Mouse (Mus musculus): ENCODE results near the gene Rps27l. TPM values are rescaled to one million over a fixed set of nuclear protein-coding genes. Genes with fewer than 3 reads are reported as not detected.

Gene Rps27l
- total RNA-seq, 4 experiments from 2014 or later = 151 to 173 (median 164) TPM

DNA sequence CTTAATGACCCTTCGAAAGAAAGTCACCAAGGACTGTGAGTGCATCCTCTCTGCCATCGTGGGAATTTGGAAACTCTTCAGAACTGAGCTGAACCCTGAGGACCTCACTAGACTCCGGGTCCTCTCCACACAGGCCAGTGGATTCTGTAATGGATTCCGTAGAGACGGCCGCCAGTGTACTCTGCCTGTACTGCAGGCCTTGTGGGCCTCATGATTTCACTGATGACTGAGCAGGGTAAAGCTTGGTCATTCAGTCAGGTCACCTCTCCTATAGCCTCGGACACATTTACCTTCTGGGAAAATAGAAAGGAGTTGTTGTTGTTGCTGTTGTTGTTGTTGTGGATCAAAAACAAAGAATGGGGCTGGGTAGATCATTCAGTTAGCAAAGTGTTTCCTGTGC is 36.2 kb downstream of the Rps27l start:
- DNase-seq (ENCODE audit: low spot score) = no peak

- DNase-seq (ENCODE audit: low spot score) = no peak
Measured at GRCm38 (mm10) chr9:66985377-66985776, 39.5 kb downstream of the Rps27l start.

DNA sequence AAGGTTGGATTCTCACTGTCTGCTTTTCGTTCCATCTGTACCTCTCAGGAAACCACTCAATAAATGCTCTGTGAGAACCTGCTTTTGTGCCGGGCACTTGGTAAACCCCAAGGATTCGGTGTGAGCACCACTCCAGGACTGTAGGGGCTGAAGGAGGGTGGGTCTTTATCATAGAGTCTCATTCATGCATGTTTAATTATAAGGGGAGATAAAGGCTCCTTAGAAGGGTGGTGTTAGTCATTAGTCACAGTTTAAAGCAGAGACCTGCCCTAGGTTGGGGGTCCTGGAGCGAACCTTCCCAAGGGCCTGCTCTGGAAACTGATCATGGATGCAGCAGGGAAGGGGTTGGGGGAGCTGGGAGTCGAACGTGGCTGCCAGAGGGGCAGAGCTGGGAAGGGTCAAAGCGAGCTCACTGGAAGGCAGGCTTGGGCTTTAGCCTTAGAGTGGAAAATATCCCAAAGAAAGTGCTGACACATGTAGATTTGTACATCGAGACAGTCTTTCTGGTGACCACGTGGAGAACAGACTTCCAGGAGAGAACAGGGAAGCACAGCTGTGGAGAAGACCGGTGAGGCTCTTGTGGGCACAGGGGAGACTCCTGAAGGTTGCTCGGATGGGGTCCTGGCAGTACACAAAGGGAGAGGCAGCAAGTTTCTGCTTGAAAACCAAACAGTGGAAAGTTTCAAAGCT is 42.5 kb downstream of the Rps27l start:
- DNase-seq (ENCODE audit: low spot score) = no peak

DNA sequence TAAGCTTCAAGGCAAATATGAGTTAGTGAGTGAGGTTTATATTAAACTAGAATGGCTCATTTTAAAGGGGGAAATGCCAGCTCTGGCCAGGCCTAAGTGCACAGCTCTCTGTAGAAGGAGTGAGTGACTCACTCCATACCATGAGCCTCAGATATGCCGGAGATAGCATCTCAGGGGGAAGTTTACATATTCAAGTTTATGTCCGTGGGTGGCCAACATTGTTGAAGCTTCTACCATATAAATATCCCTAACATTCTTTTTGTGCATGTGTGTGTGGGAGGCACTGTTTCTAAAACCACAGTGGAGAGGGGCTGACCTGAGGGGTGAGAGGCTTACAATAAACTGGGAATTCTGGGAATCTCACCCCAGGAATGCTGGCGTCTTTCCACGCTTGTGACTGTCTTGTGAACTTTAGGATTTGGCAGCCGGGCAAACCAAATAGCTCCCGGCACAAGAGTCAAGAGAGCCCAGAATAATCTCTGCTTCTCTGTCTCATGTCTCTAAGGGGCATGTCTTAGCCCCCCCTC is 43.1 kb downstream of the Rps27l start:
- DNase-seq (ENCODE audit: low spot score) = peak; percentile 31

GRCm38 (mm10) chr9:66989581-66989980 is 43.7 kb downstream of the Rps27l start:
- no peak for DNase-seq (ENCODE audit: low spot score)

GRCm38 (mm10) chr9:66990046-66990445 is 44.2 kb downstream of the Rps27l start:
- no peak for DNase-seq (ENCODE audit: low spot score)

DNA sequence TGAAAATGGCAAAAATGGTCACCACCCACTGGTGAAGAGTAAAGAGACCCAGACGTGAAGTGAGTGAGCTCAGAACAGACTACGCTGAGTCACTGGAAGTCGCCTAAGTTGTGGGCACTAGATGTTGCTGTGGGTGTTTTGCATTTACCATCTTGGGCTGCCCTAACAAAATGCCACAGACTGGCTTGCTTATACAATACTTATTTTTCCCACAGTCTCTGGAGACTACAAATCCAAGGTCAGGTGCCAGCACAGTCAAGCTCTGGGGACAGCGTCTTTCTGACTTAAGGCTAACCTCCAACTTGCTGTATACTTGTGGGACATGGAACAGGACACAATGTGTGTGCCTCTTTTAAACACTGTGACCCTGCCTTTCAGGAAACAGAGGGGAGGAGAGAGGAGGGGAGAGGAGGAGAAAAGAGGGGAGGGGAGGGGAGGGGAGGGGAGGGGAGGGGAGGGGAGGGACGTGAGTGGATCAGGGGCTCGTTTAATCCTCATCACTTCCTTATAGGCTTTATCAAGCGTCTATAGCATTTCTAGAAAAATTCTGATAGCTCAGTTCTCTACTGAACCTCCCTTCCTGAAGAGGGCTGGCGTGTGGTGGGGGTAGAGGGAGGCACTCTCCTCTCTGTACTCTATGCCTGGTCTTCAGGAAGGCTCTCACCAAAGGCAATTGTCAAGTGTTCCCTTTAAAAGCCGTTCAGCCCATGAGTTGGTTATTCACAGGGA is 45.3 kb downstream of the Rps27l start:
- no peak for DNase-seq (ENCODE audit: low spot score)

DNA sequence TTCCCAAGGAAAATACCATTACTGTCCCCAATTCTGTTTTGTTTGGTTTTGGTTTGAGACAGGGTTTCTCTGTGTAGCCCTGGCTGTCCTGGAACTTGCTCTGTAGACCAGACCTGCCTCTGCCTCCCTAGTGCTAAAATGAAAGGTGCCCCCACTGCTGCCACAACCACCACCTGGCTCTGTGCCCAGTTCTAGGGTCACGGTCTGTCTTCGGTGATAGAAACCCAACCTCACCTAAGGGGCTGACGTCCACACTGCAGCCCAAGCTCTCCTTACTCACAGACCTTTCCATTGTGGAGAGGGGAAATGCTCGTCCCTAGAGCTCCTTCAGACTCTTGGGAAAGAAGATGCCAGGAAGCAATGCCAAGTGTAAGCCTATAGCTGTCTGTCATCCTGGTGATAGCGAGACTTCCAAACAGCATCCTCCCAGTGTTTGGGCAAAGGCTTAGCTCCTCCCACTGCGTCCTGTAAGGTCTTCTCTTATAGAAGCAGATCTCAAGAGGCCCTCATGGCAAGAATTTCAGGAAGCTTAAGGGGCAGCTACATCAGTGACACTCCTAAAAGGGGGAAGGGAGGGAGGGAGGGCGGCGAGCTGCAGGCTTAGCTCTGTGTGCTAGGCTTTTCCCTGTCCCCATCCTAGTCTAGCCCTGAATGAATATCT is 46.0 kb downstream of the Rps27l start:
- no peak for DNase-seq (ENCODE audit: low spot score)

Other genes with a start within 250 kb of the Rps27l start
- not detected for gene Car12, start 232.4 kb upstream of the Rps27l start, total RNA-seq (2022)
- 1 to 10 TPM; 5.1 to 6.3 (median 5.6) TPM for gene Aph1b, start 150.6 kb upstream of the Rps27l start, total RNA-seq (2022)
- under 1 TPM in 1 of 4 experiments, not detected in 3; 0.11 TPM for gene Gm10647, start 149.0 kb upstream of the Rps27l start, total RNA-seq (2022)
- 1 to 10 TPM in 3 of 4 experiments, under 1 TPM in 1; 1.00 to 1.9 (median 1.2) TPM for gene Aph1c, start 111.4 kb upstream of the Rps27l start, total RNA-seq (2022)
- 1 to 10 TPM; 7.7 to 9.2 (median 8.2) TPM for gene Rab8b, start 26.4 kb upstream of the Rps27l start, total RNA-seq (2022)
- 10 to 100 TPM; 22.8 to 26.6 (median 23.5) TPM for gene Lactb, start 29.4 kb downstream of the Rps27l start, total RNA-seq (2022)
- over 10,000 TPM in 3 of 4 experiments, 1,000 to 10,000 TPM in 1; 9,382 to 12,072 (median 10,190) TPM for gene Tpm1, start 103.3 kb downstream of the Rps27l start, total RNA-seq (2022)